Mouse (Mus musculus) CH12.LX (cell line): ENCODE measurements around the gene Pdss2. TPM values are rescaled to one million over a fixed set of nuclear protein-coding genes. Genes with fewer than 3 reads are reported as not detected.

Experiments
- DNase-seq: peaks from one replicate; pipeline ENCODE4 v3.0.0-alpha.2; 2013; ENCODE audit errors: extremely low read depth
- H3K27ac ChIP-seq: 2 replicates; pipeline ENCODE4 v1.5.1; 2012; ENCODE audit warnings: low read depth, mild to moderate bottlenecking, control low read depth, moderate library complexity; ENCODE audit not compliant: insufficient read depth
- H3K27me3 ChIP-seq: replicated peaks from 2 replicates; pipeline ENCODE3; 2012; ENCODE audit warnings: inconsistent platforms
- H3K36me3 ChIP-seq, 2 experiments: replicated peaks in 1 of 2; 2 replicates each; pipeline versions ENCODE3 to v1.6.1; 2012; ENCODE audit warnings: inconsistent platforms in 1 of 2, low read length in 1 of 2, mild to moderate bottlenecking in 1 of 2, mixed read lengths in 1 of 2, moderate library complexity in 1 of 2; ENCODE audit not compliant: control insufficient read depth in 1 of 2, insufficient read depth in 1 of 2
- H3K4me1 ChIP-seq, 2 experiments: 2 replicates each; pipeline ENCODE4 v1.6.1; 2012; ENCODE audit warnings: inconsistent platforms in 1 of 2, moderate library complexity in 1 of 2; ENCODE audit not compliant: insufficient read depth in 2 of 2, control insufficient read depth in 1 of 2
- H3K4me2 ChIP-seq: 2 replicates; pipeline ENCODE4 v1.6.1; 2012; ENCODE audit warnings: low read depth, mild to moderate bottlenecking, control low read depth; ENCODE audit not compliant: poor library complexity, insufficient read depth, severe bottlenecking
- H3K4me3 ChIP-seq, 3 experiments: fragments of 150-350 bp in 1 of 3; sonication (generic) in 1 of 3; replicated peaks in 1 of 3; 2 replicates each; pipeline versions ENCODE3 to v1.5.1; 2011 to 2012; ENCODE audit warnings: low read depth in 2 of 3, low read length in 2 of 3, mild to moderate bottlenecking in 2 of 3, moderate library complexity in 2 of 3, control low read depth in 1 of 3, improper control_type of control experiment in 1 of 3, inconsistent platforms in 1 of 3, mixed read lengths in 1 of 3; ENCODE audit not compliant: poor library complexity in 1 of 3
- H3K79me2 ChIP-seq: replicated peaks from 2 replicates; pipeline ENCODE4 v1.6.1; 2012; ENCODE audit warnings: mild to moderate bottlenecking, moderate library complexity; ENCODE audit not compliant: control insufficient read depth, poor library complexity, insufficient read depth, severe bottlenecking; ENCODE audit errors: extremely low read depth
- H3K9ac ChIP-seq: 2 replicates; pipeline ENCODE4 v1.6.1; 2012; ENCODE audit warnings: low read depth, mild to moderate bottlenecking, control low read depth, moderate library complexity; ENCODE audit not compliant: insufficient read depth
- H3K9me3 ChIP-seq: replicated peaks from 2 replicates; pipeline ENCODE3; 2012; ENCODE audit warnings: low read length, inconsistent platforms, mixed read lengths
- CHD1 ChIP-seq: IDR thresholded peaks from 2 replicates; pipeline ENCODE4 v1.6.1; 2012; ENCODE audit warnings: low read depth, low read length, improper control_type of control experiment, inconsistent platforms
- CHD2 ChIP-seq: IDR thresholded peaks from 2 replicates; pipeline ENCODE4 v1.6.1; 2011; ENCODE audit warnings: low read length, improper control_type of control experiment
- CTCF ChIP-seq, 2 experiments: IDR thresholded peaks in 1 of 2; conservative IDR thresholded peaks in 1 of 2; 2 replicates each; pipeline ENCODE4 v1.5.1; 2011 to 2012; ENCODE audit warnings: low read depth in 2 of 2, low read length in 2 of 2, improper control_type of control experiment in 1 of 2, inconsistent platforms in 1 of 2, mild to moderate bottlenecking in 1 of 2, moderate library complexity in 1 of 2
- E2F4 ChIP-seq: IDR thresholded peaks from 2 replicates; pipeline ENCODE4 v1.6.1; 2011; ENCODE audit warnings: low read depth, low read length, improper control_type of control experiment; ENCODE audit not compliant: insufficient replicate concordance
- EP300 ChIP-seq: IDR thresholded peaks from 2 replicates; pipeline ENCODE4 v1.6.1; 2011; ENCODE audit warnings: low read length, improper control_type of control experiment
- ETS1 ChIP-seq: conservative IDR thresholded peaks from 2 replicates; pipeline ENCODE4 v1.6.1; 2012; ENCODE audit warnings: low read depth, mild to moderate bottlenecking, inconsistent platforms, low read length, improper control_type of control experiment, moderate library complexity
- IRF4 ChIP-seq: IDR thresholded peaks from 2 replicates; pipeline ENCODE4 v1.6.1; 2014; ENCODE audit warnings: low read depth, mild to moderate bottlenecking, inconsistent platforms, low read length, improper control_type of control experiment
- JUN ChIP-seq: IDR thresholded peaks from 2 replicates; pipeline ENCODE4 v1.6.1; 2011; ENCODE audit warnings: low read depth, mild to moderate bottlenecking, low read length, improper control_type of control experiment, moderate library complexity; ENCODE audit not compliant: insufficient read depth
- JUND ChIP-seq: conservative IDR thresholded peaks from 2 replicates; pipeline ENCODE4 v1.6.1; 2011; ENCODE audit warnings: low read depth, low read length, improper control_type of control experiment
- KAT2A ChIP-seq: IDR thresholded peaks from 2 replicates; pipeline ENCODE4 v1.6.1; 2012; ENCODE audit warnings: low read length, improper control_type of control experiment, inconsistent platforms; ENCODE audit not compliant: insufficient replicate concordance
- MAFK ChIP-seq: IDR thresholded peaks from 2 replicates; pipeline ENCODE4 v1.6.1; 2011; ENCODE audit warnings: low read length, improper control_type of control experiment; ENCODE audit not compliant: insufficient replicate concordance
- MEF2A ChIP-seq: IDR thresholded peaks from 2 replicates; pipeline ENCODE4 v1.6.1; 2014; ENCODE audit warnings: low read depth, mild to moderate bottlenecking, inconsistent platforms, low read length, improper control_type of control experiment, borderline replicate concordance
- MXI1 ChIP-seq: IDR thresholded peaks from 2 replicates; pipeline ENCODE4 v1.6.1; 2011; ENCODE audit warnings: mild to moderate bottlenecking, low read depth, low read length, improper control_type of control experiment
- MYC ChIP-seq: IDR thresholded peaks from 2 replicates; pipeline ENCODE4 v1.6.1; 2011; ENCODE audit warnings: low read depth, mild to moderate bottlenecking, improper control_type of control experiment, low read length
- NELFE ChIP-seq: IDR thresholded peaks from 2 replicates; pipeline ENCODE4 v1.6.1; 2011; ENCODE audit warnings: low read depth, low read length, improper control_type of control experiment
- POLR2A ChIP-seq: IDR thresholded peaks from 2 replicates; pipeline ENCODE4 v1.6.1; 2011; ENCODE audit warnings: low read depth, mild to moderate bottlenecking, improper control_type of control experiment, low read length
- POLR2AphosphoS2 ChIP-seq: IDR thresholded peaks from 2 replicates; pipeline ENCODE4 v1.6.1; 2011; ENCODE audit warnings: low read depth, low read length, improper control_type of control experiment
- RAD21 ChIP-seq: IDR thresholded peaks from 2 replicates; pipeline ENCODE4 v1.6.1; 2011; ENCODE audit warnings: low read depth, mild to moderate bottlenecking, low read length, improper control_type of control experiment, moderate library complexity
- SIN3A ChIP-seq: IDR thresholded peaks from 2 replicates; pipeline ENCODE4 v1.6.1; 2012; ENCODE audit warnings: low read length, improper control_type of control experiment, inconsistent platforms
- TBP ChIP-seq: conservative IDR thresholded peaks from 2 replicates; pipeline ENCODE4 v1.6.1; 2011; ENCODE audit warnings: low read depth, low read length, improper control_type of control experiment
- TCF12 ChIP-seq: IDR thresholded peaks from 2 replicates; pipeline ENCODE4 v1.6.1; 2014; ENCODE audit warnings: low read depth, mild to moderate bottlenecking, inconsistent platforms, low read length, improper control_type of control experiment
- UBTF ChIP-seq: IDR thresholded peaks from 2 replicates; pipeline ENCODE4 v1.6.1; 2012; ENCODE audit warnings: low read depth, mild to moderate bottlenecking, inconsistent platforms, low read length, improper control_type of control experiment, moderate library complexity
- USF2 ChIP-seq: conservative IDR thresholded peaks from 2 replicates; pipeline ENCODE4 v1.6.1; 2011; ENCODE audit warnings: low read depth, low read length, improper control_type of control experiment
- ZC3H11A ChIP-seq: IDR thresholded peaks from 2 replicates; pipeline ENCODE4 v1.6.1; 2012; ENCODE audit warnings: low read depth, mild to moderate bottlenecking, inconsistent platforms, low read length, improper control_type of control experiment
- ZKSCAN1 ChIP-seq: IDR thresholded peaks from 2 replicates; pipeline ENCODE4 v1.6.1; 2012; ENCODE audit warnings: low read depth, inconsistent platforms, low read length, improper control_type of control experiment, borderline replicate concordance
- ZMIZ1 ChIP-seq: IDR thresholded peaks from 2 replicates; pipeline ENCODE4 v1.6.1; 2012; ENCODE audit warnings: low read depth, mild to moderate bottlenecking, inconsistent platforms, low read length, improper control_type of control experiment
- ZNF384 ChIP-seq: IDR thresholded peaks from 2 replicates; pipeline ENCODE4 v1.6.1; 2012; ENCODE audit warnings: low read depth, low read length, improper control_type of control experiment, inconsistent platforms
- dilution Hi-C: fragments of 300-500 bp; cut with MboI; formaldehyde crosslinking; loops from 2 replicates; pipeline ENCODE4 v1.14.3; 2020; ENCODE audit warnings: low sequenced_read_pairs; ENCODE audit not compliant: extremely low pct_unique_long_range_greater_than_20kb, extremely low pct_ligation_motif_present
- in situ Hi-C: fragments of 300-500 bp; cut with MboI; formaldehyde crosslinking; loops from 3 replicates; pipeline ENCODE4 v1.14.3; 2019; ENCODE audit warnings: low sequenced_read_pairs, low pct_ligation_motif_present, low pct_unique_long_range_greater_than_20kb, mixed read lengths
- polyA plus RNA-seq: library from polyadenylated mRNA; unstranded; fragments of >175 nt; gene quantifications from 2 replicates; pipeline ENCODE4 v1.2.1, GENCODE M21; 2012; ENCODE audit warnings: low read depth; ENCODE audit not compliant: insufficient read length
- total RNA-seq, 2 experiments: library from RNA; depleted of rRNA; stranded (reverse); fragments of 300-350 nt in 1 of 2; fragments of >200 nt in 1 of 2; gene quantifications; 2 replicates each; pipeline ENCODE4 v1.2.3; 2012 to 2014

Gene Pdss2
- total and polyA plus RNA-seq, 3 experiments, result 11.1 to 17.9 (median 14.3) TPM

- TF ChIP-seq RAD21 (no peak), SIN3A (no peak), JUND (no peak), CTCF (conservative IDR thresholded peaks at IDR 0.05 in 1 of 2, IDR thresholded peaks at IDR 0.05 in 1 of 2; ENCODE audit: low read depth in 2 of 2, low read length in 2 of 2) (no peak), ZNF384 (no peak), ZMIZ1 (no peak), MYC (no peak), E2F4 (no peak), ZC3H11A (no peak), TBP (no peak), IRF4 (no peak), MXI1 (no peak), UBTF (no peak), CHD1 (no peak), ZKSCAN1 (no peak)
- no peak overlapping the region for H3K4me2 ChIP-seq
- DNase-seq, result no peak
- no peak overlapping the region for H3K9ac ChIP-seq
- dilution Hi-C loops (no loop called here), in situ Hi-C loops (no loop called here)
- H3K27me3 ChIP-seq, result no peaks in the 10 kb centered on the region
- H3K4me1 ChIP-seq, result no peaks in the 10 kb centered on the region
- H3K36me3 ChIP-seq, result peaks cover 0 to 7% of the 10 kb centered on the region in 2 experiments
- H3K9me3 ChIP-seq, result peaks cover 2% of the 10 kb centered on the region
- no peak overlapping the region for H3K27ac ChIP-seq
- H3K4me3 ChIP-seq, result no peak overlapping the region
- H3K79me2 ChIP-seq, result no peaks in the 10 kb centered on the region
Observed at GRCm38 (mm10) chr10:43440050-43440449, 218.8 kb downstream of the Pdss2 start.

GRCm38 (mm10) chr10:43440981-43441740 is 219.9 kb downstream of the Pdss2 start:
- in situ Hi-C loops, result no loop called here
- no peak overlapping the region for H3K27ac ChIP-seq

More at GRCm38 (mm10) chr10:43440981-43441740, 219.9 kb downstream of the Pdss2 start:
- DNase-seq, result no peak
- no peaks in the 10 kb centered on the region for H3K27me3 ChIP-seq
- no peak overlapping the region for H3K4me2 ChIP-seq
- dilution Hi-C loops, result no loop called here
- no peaks in the 10 kb centered on the region for H3K9me3 ChIP-seq
- no peaks in the 10 kb centered on the region for H3K79me2 ChIP-seq
- no peak overlapping the region for H3K4me3 ChIP-seq
- H3K4me1 ChIP-seq, result no peaks in the 10 kb centered on the region
- peaks cover 0 to 7% of the 10 kb centered on the region in 2 experiments for H3K36me3 ChIP-seq
- TF ChIP-seq JUN, result no peak
- TF ChIP-seq CHD1, result no peak
- TF ChIP-seq USF2, result no peak
- TF ChIP-seq ZKSCAN1, result no peak
- no peak for TF ChIP-seq POLR2A
- no peak for TF ChIP-seq TCF12
- TF ChIP-seq CHD2, result no peak
- TF ChIP-seq ZMIZ1, result no peak
- TF ChIP-seq NELFE, result no peak
- no peak for TF ChIP-seq ETS1
- TF ChIP-seq ZNF384, result no peak
- TF ChIP-seq KAT2A, result no peak
- no peak for TF ChIP-seq SIN3A
- no peak for TF ChIP-seq IRF4
- no peak for TF ChIP-seq MEF2A
- TF ChIP-seq CTCF (conservative IDR thresholded peaks at IDR 0.05 in 1 of 2, IDR thresholded peaks at IDR 0.05 in 1 of 2; ENCODE audit: low read depth in 2 of 2, low read length in 2 of 2), result no peak
- no peak for TF ChIP-seq POLR2AphosphoS2
- TF ChIP-seq MAFK, result no peak
- no peak for TF ChIP-seq EP300
- no peak for TF ChIP-seq MYC
- TF ChIP-seq, all 38 proteins: peak for 0
- H3K9ac ChIP-seq, result no peak overlapping the region
